Mouse (Mus musculus): ENCODE results near the gene Xlr4b.
"Not testable (repeated sequence)": the region's sequence is repeated elsewhere in the genome, so short reads cannot be mapped to it uniquely, and the experiment has no call there.

Gene Xlr4b

DNA sequence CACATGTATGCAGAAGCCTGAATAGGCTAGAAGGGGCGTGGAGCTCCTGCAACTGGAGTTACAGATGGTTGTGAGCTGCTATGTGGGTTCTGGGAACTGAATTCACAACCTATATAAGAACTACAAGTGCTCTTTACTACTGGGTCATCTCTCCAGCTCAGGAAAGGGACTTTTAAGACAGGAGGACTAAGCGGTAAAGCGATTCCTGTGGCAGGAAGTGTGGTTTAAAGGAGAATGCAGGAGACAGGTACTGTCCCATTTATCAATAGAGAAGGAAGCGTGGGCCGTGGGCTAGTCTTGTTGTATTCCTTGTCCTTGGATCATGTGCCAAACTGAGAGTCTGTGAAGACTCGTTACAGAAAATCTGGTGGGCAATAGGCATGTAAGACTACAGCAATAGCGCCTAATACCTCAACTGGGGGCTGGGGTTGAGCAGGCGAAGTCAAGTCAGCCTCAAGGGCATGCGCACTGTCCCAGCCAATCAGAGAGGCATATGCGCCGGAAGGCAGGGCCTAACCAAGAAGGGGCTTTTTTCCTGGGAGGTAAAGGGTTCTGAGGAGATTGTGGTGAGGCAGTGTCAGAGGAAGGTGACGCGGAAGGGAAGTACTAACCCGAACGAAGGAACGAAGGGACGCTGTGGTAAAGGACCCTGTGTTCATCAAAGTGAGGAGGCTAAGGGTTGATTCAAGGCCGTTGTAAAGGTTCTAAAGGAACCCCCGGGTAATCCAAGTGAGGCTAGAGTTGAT lies at the start of gene Xlr4b:
Xlr4b (plus strand) TSS at position 515 of the 746 bp plus-strand sequence.
- DNase-seq, result not testable (repeated sequence)

- not testable (repeated sequence) for DNase-seq
Measured at GRCm38 (mm10) chrX:73176889-73177288, 37.2 kb upstream of the Xlr4b start, which contains the start of gene Spin2d. Spin2d (minus strand) TSS chrX:73176989.

GRCm38 (mm10) chrX:73191934-73192333 lies 22.2 kb upstream of the Xlr4b start, which contains the start of gene Xlr3b:
Xlr3b (plus strand) TSS chrX:73192207.
- DNase-seq, result not testable (repeated sequence)

GRCm38 (mm10) chrX:73225365-73225764 lies 11.2 kb downstream of the Xlr4b start:
- DNase-seq, result no peak

- peak; percentile 68 to 71 for DNase-seq
Measured at GRCm38 (mm10) chrX:73227914-73228605, 13.9 kb downstream of the Xlr4b start, which contains the start of gene F8a. F8a (plus strand) TSS chrX:73228291.

- DNase-seq, result peak; percentile 46 to 48
Measured at GRCm38 (mm10) chrX:73228606-73229214, 14.6 kb downstream of the Xlr4b start.

DNA sequence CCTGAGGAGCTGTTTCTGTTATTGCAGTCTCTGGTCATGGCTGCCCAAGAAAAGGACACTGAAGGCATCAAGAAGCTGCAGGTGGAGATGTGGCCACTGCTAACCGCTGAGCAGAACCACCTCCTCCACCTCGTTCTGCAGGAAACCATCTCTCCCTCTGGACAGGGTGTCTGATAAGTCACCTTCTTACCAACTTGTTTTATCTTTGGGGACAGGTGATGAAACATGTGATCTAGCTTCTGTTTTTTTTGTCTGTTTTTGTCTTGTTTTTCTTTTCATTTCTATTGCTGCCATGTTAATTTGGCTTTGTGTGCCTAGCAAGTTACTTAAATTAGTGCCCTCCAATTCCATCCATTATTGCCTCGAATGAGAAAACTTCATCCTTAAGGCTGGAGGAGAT lies 15.2 kb downstream of the Xlr4b start:
- no peak for DNase-seq

DNA sequence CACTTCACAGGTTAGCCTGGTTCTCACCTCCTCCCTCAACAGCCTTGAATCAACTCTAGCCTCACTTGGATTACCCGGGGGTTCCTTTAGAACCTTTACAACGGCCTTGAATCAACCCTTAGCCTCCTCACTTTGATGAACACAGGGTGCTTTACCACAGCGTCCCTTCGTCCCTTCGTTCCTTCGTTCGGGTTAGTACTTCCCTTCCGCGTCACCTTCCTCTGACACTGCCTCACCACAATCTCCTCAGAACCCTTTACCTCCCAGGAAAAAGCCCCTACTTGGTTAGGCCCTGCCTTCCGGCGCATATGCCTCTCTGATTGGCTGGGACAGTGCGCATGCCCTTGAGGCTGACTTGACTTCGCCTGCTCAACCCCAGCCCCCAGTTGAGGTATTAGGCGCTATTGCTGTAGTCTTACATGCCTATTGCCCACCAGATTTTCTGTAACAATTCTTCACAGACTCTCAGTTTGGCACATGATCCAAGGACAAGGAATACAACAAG lies 28.7 kb downstream of the Xlr4b start, which contains the start of gene Xlr4c:
Xlr4c (minus strand) TSS at position 310 of the 505 bp plus-strand sequence.
- not testable (repeated sequence) for DNase-seq

DNA sequence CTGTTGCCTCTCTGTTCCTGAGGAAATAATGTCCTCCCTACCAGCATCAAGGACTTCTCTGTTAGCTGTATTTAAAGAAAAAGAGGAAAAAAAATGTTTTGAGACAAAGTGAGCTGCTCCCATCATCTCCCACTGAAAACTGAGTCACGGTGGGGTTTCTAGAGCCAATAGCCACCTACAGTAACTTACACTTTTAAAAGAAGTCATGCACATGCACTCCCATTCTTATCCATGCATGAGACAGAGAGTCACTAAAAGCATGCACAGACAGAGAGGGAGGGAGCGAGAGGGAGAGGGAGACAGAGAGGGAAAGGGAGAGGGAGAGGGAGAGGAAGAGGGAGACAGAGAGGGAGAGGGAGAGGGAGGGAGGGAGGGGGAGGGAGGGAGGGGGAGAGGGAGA lies 48.3 kb downstream of the Xlr4b start:
- not testable (repeated sequence) for DNase-seq

- not testable (repeated sequence) for DNase-seq
Measured at GRCm38 (mm10) chrX:73265270-73265669, 51.1 kb downstream of the Xlr4b start, which contains the start of gene Xlr3c. Xlr3c (minus strand) TSS chrX:73265390.
